Mouse (Mus musculus): ENCODE results near the gene Npc1l1.

- TF ChIP-seq POLR2A (IDR thresholded peaks at IDR 0.05; ENCODE audit: extremely low read depth, insufficient read depth, low read length) (no peak), CTCF (IDR thresholded peaks at IDR 0.05; ENCODE audit: low read depth, low read length) (no peak)
Observed at GRCm38 (mm10) chr11:6175506-6175905, 54.4 kb downstream of the Npc1l1 start.

Measured in liver, adult 2 months (tissue).